ENCODE assay signal across 18 mouse cellular contexts in the genomic region with DNA sequence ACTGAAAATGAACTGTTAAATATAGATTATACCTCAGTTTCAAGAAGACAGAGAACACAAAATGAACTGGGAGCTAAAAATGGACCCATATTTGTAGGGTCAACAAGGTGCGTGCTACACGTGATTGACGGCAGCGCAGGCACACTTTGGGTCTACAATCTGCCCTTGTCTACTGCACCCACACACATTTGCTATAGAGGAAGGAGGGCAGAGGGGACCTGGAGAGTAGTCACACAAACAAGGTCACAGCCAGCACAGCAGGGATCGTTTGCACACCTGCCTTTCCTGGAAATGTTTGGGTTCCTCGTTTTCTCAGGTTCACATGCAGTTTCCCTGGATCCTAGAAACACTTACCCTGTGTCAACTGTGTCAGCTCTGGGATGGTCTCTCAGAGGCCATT.
"Had no signal": no experiment of that assay in that cellular context is flagged by ENCODE, and none has a peak within 500 bp of the region (broad histone marks: within the 10 kb centered on the region; RNA-seq: fewer than 3 reads in every experiment).

No protein-coding gene starts in this region.

- H3K4me1 ChIP-seq: liver, embryonic 15.5 days; neural tube, embryonic 12.5 days had no signal

- H3K27me3 ChIP-seq: liver, embryonic 15.5 days; midbrain, embryonic 12.5 days; midbrain, embryonic 15.5 days; neural tube, embryonic 12.5 days; neural tube, embryonic 15.5 days had no signal

- H3K9ac ChIP-seq: liver, embryonic 15.5 days; lung, embryonic 14.5 days; midbrain, embryonic 12.5 days; midbrain, embryonic 15.5 days; neural tube, embryonic 12.5 days; neural tube, embryonic 15.5 days had no signal

- DNase-seq: kidney, adult 2 months; kidney, postnatal 25 days; layer of hippocampus, postnatal 36 days; lung, embryonic 14.5 days; right cerebral cortex, adult 18-20 months; right cerebral cortex, postnatal 14 days; right cerebral cortex, postnatal 4 days; thymus, postnatal 25 days had no signal

- H3K36me3 ChIP-seq: liver, embryonic 15.5 days; midbrain, embryonic 12.5 days; midbrain, embryonic 15.5 days; neural tube, embryonic 12.5 days; neural tube, embryonic 15.5 days had no signal

- ATAC-seq: lung, postnatal 0 days; midbrain, embryonic 15.5 days had no signal

- H3K27ac ChIP-seq: kidney, postnatal 0 days; left cerebral cortex, adult 2 months; liver, embryonic 15.5 days; macrophage; midbrain, embryonic 12.5 days; midbrain, embryonic 15.5 days; neural tube, embryonic 12.5 days; neural tube, embryonic 15.5 days had no signal

- H3K9me3 ChIP-seq: liver, embryonic 15.5 days; midbrain, embryonic 12.5 days; midbrain, embryonic 15.5 days; neural tube, embryonic 12.5 days; neural tube, embryonic 15.5 days had no signal

- H3K4me2 ChIP-seq: liver, embryonic 11.5 days; liver, embryonic 15.5 days; lung, embryonic 14.5 days; midbrain, embryonic 12.5 days; midbrain, embryonic 15.5 days; neural tube, embryonic 12.5 days; neural tube, embryonic 15.5 days had no signal

- H3K4me3 ChIP-seq: left cerebral cortex, adult 2 months; liver, embryonic 15.5 days; midbrain, embryonic 12.5 days; midbrain, embryonic 15.5 days; neural tube, embryonic 12.5 days; neural tube, embryonic 15.5 days had no signal
